Mouse (Mus musculus): ENCODE data around the gene Wrap53. TPM values are rescaled to one million over a fixed set of nuclear protein-coding genes. Genes with fewer than 3 reads are reported as not detected.
"Not testable (repeated sequence)": the region's sequence is repeated elsewhere in the genome, so short reads cannot be mapped to it uniquely, and the experiment has no call there.

Gene Wrap53
- polyA plus RNA-seq, 1 experiment from 2014 or later: 14.3 TPM

- WGBS: 79% methylated on average over 6 of the region's 6 CpGs
- not testable (repeated sequence) for H3K9me3 ChIP-seq (ENCODE audit: control insufficient read depth, low read length); H3K4me1 ChIP-seq (ENCODE audit: control insufficient read depth in 2 of 2, insufficient read depth in 2 of 2, low read length in 2 of 2); H3K27ac ChIP-seq (replicated peaks in 1 of 2; ENCODE audit: control insufficient read depth in 1 of 2, insufficient read depth in 1 of 2, low read depth in 2 of 2, low read length in 2 of 2); H3K9ac ChIP-seq (ENCODE audit: low read length); ATAC-seq (ENCODE audit: insufficient number of reproducible peaks, insufficient read depth, low FRiP score, low read depth); H3K4me3 ChIP-seq (ENCODE audit: control insufficient read depth in 1 of 2, insufficient read depth in 1 of 2, low read depth in 1 of 2, low read length in 2 of 2); H3K27me3 ChIP-seq (ENCODE audit: control insufficient read depth, insufficient read depth, low read length); H3K36me3 ChIP-seq (ENCODE audit: control insufficient read depth, insufficient read depth, low read length); H3K4me2 ChIP-seq (ENCODE audit: low read length)
Observed at GRCm38 (mm10) chr11:69530755-69531154, 49.3 kb downstream of the Wrap53 start.

- not testable (repeated sequence) for H3K4me1 ChIP-seq (ENCODE audit: control insufficient read depth in 2 of 2, insufficient read depth in 2 of 2, low read length in 2 of 2); H3K36me3 ChIP-seq (ENCODE audit: control insufficient read depth, insufficient read depth, low read length); ATAC-seq (ENCODE audit: insufficient number of reproducible peaks, insufficient read depth, low FRiP score, low read depth); H3K27ac ChIP-seq (replicated peaks in 1 of 2; ENCODE audit: control insufficient read depth in 1 of 2, insufficient read depth in 1 of 2, low read depth in 2 of 2, low read length in 2 of 2); H3K4me3 ChIP-seq (ENCODE audit: control insufficient read depth in 1 of 2, insufficient read depth in 1 of 2, low read depth in 1 of 2, low read length in 2 of 2); H3K9ac ChIP-seq (ENCODE audit: low read length); H3K4me2 ChIP-seq (ENCODE audit: low read length); H3K27me3 ChIP-seq (ENCODE audit: control insufficient read depth, insufficient read depth, low read length); H3K9me3 ChIP-seq (ENCODE audit: control insufficient read depth, low read length)
- 85% methylated on average over 3 of the region's 3 CpGs for WGBS
Observed at GRCm38 (mm10) chr11:69530281-69530680, 49.8 kb downstream of the Wrap53 start.

GRCm38 (mm10) chr11:69528031-69528390, 52.0 kb downstream of the Wrap53 start:
- Histone ChIP-seq H3K27ac (replicated peaks in 1 of 2; ENCODE audit: control insufficient read depth in 1 of 2, insufficient read depth in 1 of 2, low read depth in 2 of 2, low read length in 2 of 2) (no peak overlapping the region), H3K4me3 (ENCODE audit: control insufficient read depth in 1 of 2, insufficient read depth in 1 of 2, low read depth in 1 of 2, low read length in 2 of 2) (no peak overlapping the region), H3K9me3 (ENCODE audit: control insufficient read depth, low read length) (no peaks in the 10 kb centered on the region), H3K9ac (ENCODE audit: low read length) (no peak overlapping the region), H3K4me1 (ENCODE audit: control insufficient read depth in 2 of 2, insufficient read depth in 2 of 2, low read length in 2 of 2) (peaks cover 2 to 5% of the 10 kb centered on the region in 2 experiments; a peak in 3 of 4 replicates), H3K36me3 (ENCODE audit: control insufficient read depth, insufficient read depth, low read length) (no peaks in the 10 kb centered on the region), H3K4me2 (ENCODE audit: low read length) (no peak overlapping the region), H3K27me3 (ENCODE audit: control insufficient read depth, insufficient read depth, low read length) (peaks cover 6% of the 10 kb centered on the region; the same call in 1 of the 2 replicates)
- ATAC-seq (ENCODE audit: insufficient number of reproducible peaks, insufficient read depth, low FRiP score, low read depth): no peak
- WGBS: 87% methylated on average over 4 of the region's 4 CpGs

GRCm38 (mm10) chr11:69527098-69528030, 52.7 kb downstream of the Wrap53 start:
- no peaks in the 10 kb centered on the region for H3K9me3 ChIP-seq (ENCODE audit: control insufficient read depth, low read length)
- 13% methylated on average over 30 of the region's 30 CpGs for WGBS
- ATAC-seq (ENCODE audit: insufficient number of reproducible peaks, insufficient read depth, low FRiP score, low read depth): no peak
- H3K9ac ChIP-seq (ENCODE audit: low read length): peak overlapping the region; percentile 65
- no peaks in the 10 kb centered on the region for H3K36me3 ChIP-seq (ENCODE audit: control insufficient read depth, insufficient read depth, low read length)
- H3K4me3 ChIP-seq (ENCODE audit: control insufficient read depth in 1 of 2, insufficient read depth in 1 of 2, low read depth in 1 of 2, low read length in 2 of 2): peak overlapping the region; percentile 22 to 33
- peaks cover 6% of the 10 kb centered on the region; the same call in 1 of the 2 replicates for H3K27me3 ChIP-seq (ENCODE audit: control insufficient read depth, insufficient read depth, low read length)
- no peak overlapping the region for H3K27ac ChIP-seq (replicated peaks in 1 of 2; ENCODE audit: control insufficient read depth in 1 of 2, insufficient read depth in 1 of 2, low read depth in 2 of 2, low read length in 2 of 2)
- H3K4me2 ChIP-seq (ENCODE audit: low read length): peak overlapping the region; percentile 64
- peaks cover 2 to 5% of the 10 kb centered on the region in 2 experiments; a peak in 3 of 4 replicates for H3K4me1 ChIP-seq (ENCODE audit: control insufficient read depth in 2 of 2, insufficient read depth in 2 of 2, low read length in 2 of 2)

GRCm38 (mm10) chr11:69526631-69527030, 53.4 kb downstream of the Wrap53 start:
- Histone ChIP-seq H3K9me3 (ENCODE audit: control insufficient read depth, low read length) (no peaks in the 10 kb centered on the region), H3K27me3 (ENCODE audit: control insufficient read depth, insufficient read depth, low read length) (peaks cover 6% of the 10 kb centered on the region; the same call in 1 of the 2 replicates), H3K9ac (ENCODE audit: low read length) (peak overlapping the region; percentile 65), H3K4me1 (ENCODE audit: control insufficient read depth in 2 of 2, insufficient read depth in 2 of 2, low read length in 2 of 2) (peaks cover 2 to 5% of the 10 kb centered on the region in 2 experiments; a peak in 3 of 4 replicates), H3K4me2 (ENCODE audit: low read length) (peak overlapping the region; percentile 64), H3K27ac (replicated peaks in 1 of 2; ENCODE audit: control insufficient read depth in 1 of 2, insufficient read depth in 1 of 2, low read depth in 2 of 2, low read length in 2 of 2) (no peak overlapping the region), H3K36me3 (ENCODE audit: control insufficient read depth, insufficient read depth, low read length) (no peaks in the 10 kb centered on the region), H3K4me3 (ENCODE audit: control insufficient read depth in 1 of 2, insufficient read depth in 1 of 2, low read depth in 1 of 2, low read length in 2 of 2) (no peak overlapping the region; a peak in 1 of 4 replicates)
- 60% methylated on average over 4 of the region's 4 CpGs for WGBS
- ATAC-seq (ENCODE audit: insufficient number of reproducible peaks, insufficient read depth, low FRiP score, low read depth): no peak

GRCm38 (mm10) chr11:69525661-69526060, 54.4 kb downstream of the Wrap53 start:
- 84% methylated on average over 9 of the region's 9 CpGs for WGBS
- Histone ChIP-seq H3K36me3 (ENCODE audit: control insufficient read depth, insufficient read depth, low read length) (no peaks in the 10 kb centered on the region), H3K9me3 (ENCODE audit: control insufficient read depth, low read length) (no peaks in the 10 kb centered on the region), H3K4me3 (ENCODE audit: control insufficient read depth in 1 of 2, insufficient read depth in 1 of 2, low read depth in 1 of 2, low read length in 2 of 2) (no peak overlapping the region), H3K27me3 (ENCODE audit: control insufficient read depth, insufficient read depth, low read length) (peaks cover 6% of the 10 kb centered on the region; the same call in 1 of the 2 replicates), H3K27ac (replicated peaks in 1 of 2; ENCODE audit: control insufficient read depth in 1 of 2, insufficient read depth in 1 of 2, low read depth in 2 of 2, low read length in 2 of 2) (no peak overlapping the region), H3K4me2 (ENCODE audit: low read length) (no peak overlapping the region), H3K4me1 (ENCODE audit: control insufficient read depth in 2 of 2, insufficient read depth in 2 of 2, low read length in 2 of 2) (peaks cover 5 to 6% of the 10 kb centered on the region in 2 experiments; a peak in 3 of 4 replicates), H3K9ac (ENCODE audit: low read length) (no peak overlapping the region)
- ATAC-seq (ENCODE audit: insufficient number of reproducible peaks, insufficient read depth, low FRiP score, low read depth): no peak

- Histone ChIP-seq H3K4me3 (ENCODE audit: control insufficient read depth in 1 of 2, insufficient read depth in 1 of 2, low read depth in 1 of 2, low read length in 2 of 2) (no peak overlapping the region), H3K9ac (ENCODE audit: low read length) (no peak overlapping the region), H3K9me3 (ENCODE audit: control insufficient read depth, low read length) (no peaks in the 10 kb centered on the region), H3K27ac (replicated peaks in 1 of 2; ENCODE audit: control insufficient read depth in 1 of 2, insufficient read depth in 1 of 2, low read depth in 2 of 2, low read length in 2 of 2) (no peak overlapping the region), H3K4me2 (ENCODE audit: low read length) (no peak overlapping the region), H3K36me3 (ENCODE audit: control insufficient read depth, insufficient read depth, low read length) (no peaks in the 10 kb centered on the region), H3K27me3 (ENCODE audit: control insufficient read depth, insufficient read depth, low read length) (peaks cover 6% of the 10 kb centered on the region; the same call in 1 of the 2 replicates), H3K4me1 (ENCODE audit: control insufficient read depth in 2 of 2, insufficient read depth in 2 of 2, low read length in 2 of 2) (peaks cover 11 to 15% of the 10 kb centered on the region in 2 experiments)
- ATAC-seq (ENCODE audit: insufficient number of reproducible peaks, insufficient read depth, low FRiP score, low read depth): no peak
- WGBS: 84% methylated on average over 4 of the region's 4 CpGs
Observed at GRCm38 (mm10) chr11:69523651-69524050, 56.4 kb downstream of the Wrap53 start.

All from heart, embryonic 14.5 days (tissue).